Mouse (Mus musculus) right cerebral cortex, postnatal 4 days (tissue): ENCODE results near the gene Smim27.
A peak's percentile ranks its signal among the peaks of the same experiment; 100 is the strongest.

Experiments
- DNase-seq: peaks from one replicate; pipeline ENCODE4 v3.0.0-alpha.2; 2022

The Smim27 gene

GRCm38 (mm10) chr4:40269430-40270032, at the start of gene Smim27, which contains the start of gene Topors:
Smim27 (plus strand) TSS chr4:40269579.
Topors (minus strand) TSS chr4:40269850.
- peak; percentile 86 for DNase-seq

DNA sequence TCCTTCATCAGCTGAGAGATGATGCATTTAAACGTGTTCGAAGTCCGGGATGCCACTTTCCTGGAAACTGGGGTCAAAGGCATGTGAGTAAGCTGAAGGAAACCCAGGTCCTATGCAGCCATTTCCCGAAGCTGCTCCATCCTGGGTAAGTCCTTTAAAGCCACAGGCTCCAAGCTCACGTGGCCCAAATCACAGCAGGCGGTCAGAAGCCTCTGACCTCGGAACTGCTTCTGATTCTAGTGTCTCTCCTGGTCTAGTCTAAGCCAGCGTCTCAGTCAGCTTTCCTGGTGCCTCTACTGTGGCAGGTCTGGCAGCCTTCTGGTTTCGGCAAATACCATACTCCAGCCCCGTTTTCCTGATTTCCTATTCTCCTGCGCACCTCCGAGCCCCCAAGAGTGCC, 48.9 kb upstream of the Smim27 start:
- no peak for DNase-seq

GRCm38 (mm10) chr4:40221004-40221760, 48.2 kb upstream of the Smim27 start:
- no peak for DNase-seq

DNA sequence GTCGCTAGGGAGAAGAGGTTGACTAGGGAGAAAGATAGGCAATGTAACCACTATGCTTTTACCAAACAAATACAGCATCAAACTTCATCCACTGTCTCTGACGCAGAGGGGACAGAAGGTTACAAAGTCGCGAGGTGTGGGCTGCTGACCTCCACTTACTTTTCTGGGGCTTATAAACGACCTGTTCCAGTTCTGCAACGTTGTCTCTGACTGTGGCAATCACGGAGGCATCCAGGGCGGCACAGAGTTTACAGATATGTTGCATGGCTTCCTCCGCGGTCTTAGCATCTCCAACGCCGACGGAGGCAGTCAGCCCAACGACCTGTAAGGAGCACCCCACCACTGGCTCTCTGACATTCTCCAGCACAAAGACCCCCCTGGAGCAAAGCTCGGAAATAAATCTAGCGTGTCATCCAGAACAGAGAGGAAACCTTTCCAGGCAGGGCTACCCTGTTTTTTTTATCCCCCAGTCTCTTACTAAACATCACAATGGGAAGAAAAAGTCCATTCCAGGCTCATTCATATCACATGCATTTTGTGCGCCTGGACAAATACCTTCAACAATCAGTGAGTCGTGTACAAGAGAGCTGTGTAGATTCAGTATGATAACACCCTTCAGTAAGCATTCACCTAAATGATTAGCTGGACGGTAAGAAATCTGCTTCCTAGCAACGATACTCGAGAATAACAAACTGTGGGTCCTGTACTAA, 47.3 kb upstream of the Smim27 start:
- DNase-seq = no peak

DNA sequence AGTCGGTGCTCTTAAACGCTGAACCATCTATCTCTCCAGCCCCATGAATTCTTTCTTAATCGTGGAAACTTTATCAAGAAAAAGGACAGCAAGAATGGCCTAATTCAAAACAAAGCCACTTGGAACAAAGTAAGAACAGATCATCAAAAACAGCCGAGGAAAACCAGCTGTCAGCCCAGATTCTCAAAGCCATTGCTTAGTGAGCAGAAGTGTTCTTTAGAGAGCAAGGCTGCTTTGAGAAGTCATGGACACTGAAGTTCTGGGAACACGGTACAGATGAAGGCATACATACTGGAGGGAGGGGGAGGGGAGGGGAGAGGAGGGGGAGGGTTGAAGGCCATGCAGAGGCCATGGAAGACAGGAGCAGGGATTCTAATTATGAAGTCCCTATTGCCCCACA, 43.3 kb upstream of the Smim27 start:
- DNase-seq = no peak

- DNase-seq = no peak
These were observed 42.2 kb upstream of the Smim27 start for GRCm38 (mm10) chr4:40227131-40227530.

DNA sequence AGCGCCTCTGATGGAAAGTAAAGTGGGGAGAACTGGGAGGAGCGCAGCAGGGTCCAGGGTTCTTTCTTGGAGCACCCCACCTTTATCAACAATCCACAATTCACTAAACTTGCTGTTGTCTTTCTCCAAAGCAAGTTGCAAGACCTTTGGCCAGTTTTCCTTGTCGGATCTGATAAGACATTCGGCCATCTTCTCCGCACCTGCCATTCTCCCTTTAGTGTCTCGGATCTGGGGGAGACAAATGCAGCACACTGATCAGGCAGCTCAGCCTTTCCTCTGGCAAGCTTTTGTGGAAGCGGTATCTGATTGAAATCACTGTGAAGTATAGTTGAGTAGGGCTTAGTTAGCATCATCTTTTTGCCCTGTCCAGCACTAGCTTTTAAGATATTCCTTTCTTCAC, 41.5 kb upstream of the Smim27 start:
- DNase-seq = no peak

GRCm38 (mm10) chr4:40229723-40230122, 39.7 kb upstream of the Smim27 start:
- DNase-seq = no peak

- no peak for DNase-seq
These were observed 36.2 kb upstream of the Smim27 start for GRCm38 (mm10) chr4:40233062-40233664.

GRCm38 (mm10) chr4:40234256-40234655, 35.1 kb upstream of the Smim27 start:
- DNase-seq = no peak

- DNase-seq = no peak
These were observed 32.5 kb upstream of the Smim27 start for GRCm38 (mm10) chr4:40236829-40237228.

GRCm38 (mm10) chr4:40238483-40239408, 30.6 kb upstream of the Smim27 start:
- peak; percentile 15 for DNase-seq

- DNase-seq = peak; percentile 13
These were observed 29.7 kb upstream of the Smim27 start, which contains the start of gene Ddx58 for GRCm38 (mm10) chr4:40239409-40240271. Ddx58 (minus strand) TSS chr4:40239828.

GRCm38 (mm10) chr4:40240272-40240744, 29.1 kb upstream of the Smim27 start:
- no peak for DNase-seq

- DNase-seq = no peak
These were observed 27.5 kb upstream of the Smim27 start for GRCm38 (mm10) chr4:40241928-40242327.

GRCm38 (mm10) chr4:40243006-40243405, 26.4 kb upstream of the Smim27 start:
- DNase-seq = no peak

DNA sequence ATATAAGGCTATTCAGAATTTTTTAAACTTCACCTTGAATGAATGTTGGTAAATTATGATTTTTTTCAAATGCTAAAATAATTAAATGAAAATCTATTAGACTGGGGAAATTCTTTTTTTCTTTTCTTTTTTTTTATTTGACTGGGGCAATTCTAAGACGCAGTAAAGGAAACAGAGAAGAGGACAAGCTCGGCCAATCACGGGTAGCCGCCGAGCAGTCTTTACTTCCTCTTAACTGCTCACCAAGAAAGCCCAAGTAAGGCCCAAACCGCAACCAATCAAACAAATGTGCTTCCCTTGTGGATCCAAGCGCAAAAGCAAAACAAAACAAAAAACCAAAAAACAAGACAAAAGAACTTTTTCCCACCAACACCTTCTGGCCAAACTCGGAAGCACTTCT, 25.3 kb upstream of the Smim27 start:
- no peak for DNase-seq

DNA sequence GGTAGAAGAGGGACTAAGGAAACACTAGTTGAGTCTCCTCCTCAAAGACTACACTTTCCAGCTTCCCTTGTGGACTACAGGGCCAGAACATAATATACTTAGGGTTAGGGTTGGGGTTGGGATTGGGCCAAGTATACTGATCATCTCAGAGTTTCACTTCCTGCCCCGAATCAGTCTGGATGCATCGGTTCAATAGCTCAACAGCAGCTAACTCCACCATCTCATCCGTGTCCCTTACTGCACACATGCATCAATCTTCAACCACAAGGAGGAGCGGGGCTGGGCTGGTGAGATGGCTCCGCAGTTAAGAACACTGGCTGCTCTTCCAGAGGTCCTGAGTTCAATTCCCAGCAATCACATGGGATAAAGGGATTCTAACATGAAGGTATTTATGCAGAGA, 18.4 kb upstream of the Smim27 start:
- DNase-seq = no peak

GRCm38 (mm10) chr4:40253766-40254165, 15.6 kb upstream of the Smim27 start:
- DNase-seq = no peak

DNA sequence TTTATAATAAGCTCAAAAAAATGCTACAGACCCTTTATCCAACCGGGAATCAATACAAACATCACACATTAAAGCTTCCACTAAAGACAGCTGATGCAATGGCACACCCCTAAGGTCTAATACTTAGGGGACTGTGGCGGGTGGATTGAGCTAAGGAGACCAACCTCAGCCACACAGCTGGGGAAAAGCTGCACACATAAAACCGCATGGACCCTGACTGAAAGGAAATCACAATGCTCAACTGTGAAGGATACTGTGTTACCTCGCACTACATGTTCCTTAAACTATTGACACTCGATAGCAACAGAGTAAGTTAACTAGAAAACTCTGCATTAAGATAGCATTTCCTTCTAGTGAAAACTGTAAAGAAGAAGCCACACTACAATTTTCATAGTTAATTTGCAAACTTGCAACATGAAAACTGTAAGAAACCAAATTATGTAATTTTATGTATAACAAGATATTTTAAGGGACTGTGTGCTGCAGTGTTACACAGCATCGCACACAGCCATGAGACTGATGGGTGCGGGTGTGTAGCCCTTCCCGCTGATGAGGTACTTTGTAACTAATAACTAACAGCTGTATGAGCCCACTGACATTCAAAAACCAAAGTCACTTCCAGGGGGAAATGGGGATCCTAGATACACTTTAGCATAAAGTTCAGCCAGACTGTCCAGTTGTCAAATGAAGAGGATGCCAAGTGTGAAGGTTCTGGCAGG, 14.8 kb upstream of the Smim27 start:
- no peak for DNase-seq
